ENCODE assay signal across 9 mouse cellular contexts in the genomic region with DNA sequence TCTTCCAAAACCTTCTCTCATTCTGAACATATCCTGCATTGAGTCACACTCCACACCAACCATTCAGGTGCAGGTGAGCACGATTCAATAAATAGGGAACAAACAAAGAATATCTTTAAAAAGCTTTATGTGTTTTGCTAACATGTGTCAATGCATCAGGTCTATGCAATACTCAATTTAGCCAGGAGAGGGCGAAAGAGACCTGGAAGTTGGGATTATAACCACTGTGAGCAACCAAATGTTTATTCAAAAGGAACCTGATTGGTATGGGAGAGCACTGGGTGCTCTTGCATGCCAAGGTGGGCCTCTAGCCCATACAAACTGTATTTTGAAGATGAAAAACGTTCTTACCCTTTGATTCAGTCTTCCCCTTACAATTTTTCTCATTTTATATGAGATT. TPM values are rescaled to one million over a fixed set of nuclear protein-coding genes. Genes with fewer than 3 reads are reported as not detected.
DNase-seq lines count a peak whose midpoint lies in the region; ATAC-seq and TF ChIP-seq lines count a peak whose summit lies in the region.
"Had no signal": no experiment of that assay in that cellular context is flagged by ENCODE, and none has a peak within 500 bp of the region (broad histone marks: within the 10 kb centered on the region; RNA-seq: fewer than 3 reads in every experiment).

No protein-coding gene starts in this region.

- 2% methylated on average over 3 of the region's 3 CpGs for WGBS in kidney, adult 2 months
- WGBS in kidney, embryonic 15.5 days, result 0% methylated on average over 3 of the region's 3 CpGs

- H3K4me1 ChIP-seq in kidney, adult 2 months (ENCODE audit: control insufficient read depth, insufficient read depth, low read length), result no peaks in the 10 kb centered on the region
- no peaks in the 10 kb centered on the region for H3K4me1 ChIP-seq in kidney, embryonic 15.5 days
- H3K4me1 ChIP-seq: neural tube, embryonic 12.5 days had no signal

- no peak overlapping the region for H3K4me2 ChIP-seq in kidney, embryonic 15.5 days
- H3K4me2 ChIP-seq: neural tube, embryonic 12.5 days had no signal

- no peak for TF ChIP-seq POLR2A in kidney, adult 2 months (IDR thresholded peaks at IDR 0.05; ENCODE audit: low read depth, low read length)

- no peak overlapping the region for H3K27ac ChIP-seq in kidney, adult 2 months (ENCODE audit: insufficient read depth, low read depth, low read length)
- no peak overlapping the region for H3K27ac ChIP-seq in kidney, embryonic 15.5 days
- H3K27ac ChIP-seq: neural tube, embryonic 12.5 days had no signal

- H3K9me3 ChIP-seq in kidney, embryonic 15.5 days (replicated peaks), result no peaks in the 10 kb centered on the region
- H3K9me3 ChIP-seq: neural tube, embryonic 12.5 days had no signal

- H3K4me3 ChIP-seq in kidney, adult 2 months (ENCODE audit: insufficient read depth, low read depth, low read length), result no peak overlapping the region
- no peak overlapping the region for H3K4me3 ChIP-seq in kidney, embryonic 15.5 days (replicated peaks)
- H3K4me3 ChIP-seq: neural tube, embryonic 12.5 days had no signal

- H3K9ac ChIP-seq in kidney, embryonic 15.5 days, result no peak overlapping the region
- H3K9ac ChIP-seq: neural tube, embryonic 12.5 days had no signal

- no peaks in the 10 kb centered on the region for H3K27me3 ChIP-seq in kidney, adult 2 months (replicated peaks; ENCODE audit: control insufficient read depth, insufficient read depth, low read length)
- no peaks in the 10 kb centered on the region for H3K27me3 ChIP-seq in kidney, embryonic 15.5 days
- H3K27me3 ChIP-seq: neural tube, embryonic 12.5 days had no signal

- no peaks in the 10 kb centered on the region for H3K36me3 ChIP-seq in kidney, adult 2 months (ENCODE audit: control insufficient read depth, insufficient read depth, low read length)
- H3K36me3 ChIP-seq in kidney, embryonic 15.5 days, result no peaks in the 10 kb centered on the region
- H3K36me3 ChIP-seq: neural tube, embryonic 12.5 days had no signal

- ATAC-seq in kidney, embryonic 15.5 days (replicated peaks; ENCODE audit: low FRiP score), result no peak

- DNase-seq in kidney, adult 2 months, result peak; percentile 69
- peak; percentile 40 for DNase-seq in R1 (ENCODE audit: low read depth, low spot score)
- DNase-seq in cerebellum, postnatal 36 days, result peak; percentile 40 to 79
- DNase-seq in heart, adult 9 months (ENCODE audit: low spot score in 2 of 2), result peak; percentile 21 to 63
- peak; percentile 10 to 55 for DNase-seq in layer of hippocampus, postnatal 36 days
- DNase-seq in natural killer cell, adult 2 months (ENCODE audit: low spot score in 2 of 2), result peak; percentile 55 to 56
- DNase-seq in thymus, postnatal 36 days, result peak; percentile 12 to 16

- TF ChIP-seq CTCF in kidney, adult 2 months (conservative IDR thresholded peaks at IDR 0.05; ENCODE audit: insufficient read depth, insufficient read length, low read depth, low read length), result peak; percentile 32; the same call in 1 of the 2 replicates

RNA-seq across cellular contexts. Expression of a gene that starts 1.8 kb away (rescaled TPM):
- polyA plus RNA-seq in kidney, adult 2 months (2012; rRNA removed), result not detected in 2 replicates
- polyA plus RNA-seq in kidney, embryonic 15.5 days (2015; fragmentation: Nextera tagmentation; extraction: Ambion mirVana), result not detected in 2 replicates
- not detected for total RNA-seq in layer of hippocampus, postnatal 36 days (2021)
- polyA plus RNA-seq: neural tube, embryonic 12.5 days had no signal

RNA-seq across cellular contexts. Expression of a gene that starts 2.7 kb away (rescaled TPM):
- polyA plus RNA-seq in kidney, adult 2 months (2012; rRNA removed), result 20.1 and 24.0 TPM in 2 replicates
- polyA plus RNA-seq in kidney, embryonic 15.5 days (2015; fragmentation: Nextera tagmentation; extraction: Ambion mirVana), result 63.5 and 71.0 TPM in 2 replicates
- 100 to 1,000 TPM; 175 to 179 TPM for total RNA-seq in layer of hippocampus, postnatal 36 days (2021)

RNA-seq across cellular contexts. Expression of a gene that starts 32.9 kb away (rescaled TPM):
- 114 and 120 TPM in 2 replicates for polyA plus RNA-seq in kidney, adult 2 months (2012; rRNA removed)
- 69.1 and 76.4 TPM in 2 replicates for polyA plus RNA-seq in kidney, embryonic 15.5 days (2015; fragmentation: Nextera tagmentation; extraction: Ambion mirVana)
- total RNA-seq in layer of hippocampus, postnatal 36 days (2021), result 100 to 1,000 TPM; 187 to 256 TPM

RNA-seq across cellular contexts. Expression of a gene that starts 59.6 kb away (rescaled TPM):
- 95.4 and 110 TPM in 2 replicates for polyA plus RNA-seq in kidney, adult 2 months (2012; rRNA removed)
- polyA plus RNA-seq in kidney, embryonic 15.5 days (2015; fragmentation: Nextera tagmentation; extraction: Ambion mirVana), result 62.8 and 65.5 TPM in 2 replicates
- 100 to 1,000 TPM; 177 to 197 TPM for total RNA-seq in layer of hippocampus, postnatal 36 days (2021)

Comparison
In these comparisons a context has a peak if more than half of its experiments do, and no peak if none do; other contexts are left out.
1. DNase-seq: peak in every context shown above with its lines; median percentile 69 in kidney, adult 2 months; 60 in cerebellum, postnatal 36 days; 56 in natural killer cell, adult 2 months; 42 in heart, adult 9 months; 40 in R1; 32 in layer of hippocampus, postnatal 36 days; 14 in thymus, postnatal 36 days.